Mouse (Mus musculus) lung, adult 2 months (tissue): ENCODE results near the gene Ppih.
A peak's percentile ranks its signal among the peaks of the same experiment; 100 is the strongest.

ENCODE experiments used
- CTCF ChIP-seq: fragments of 200-500 bp; IDR thresholded peaks from 2 replicates; pipeline ENCODE4 v1.5.1; 2011; ENCODE audit warnings: mild to moderate bottlenecking, low read length, control low read depth; ENCODE audit not compliant: insufficient read depth
- POLR2A ChIP-seq: fragments of 200-500 bp; IDR thresholded peaks from 2 replicates; pipeline ENCODE4 v1.6.1; 2011; ENCODE audit warnings: low read depth, mild to moderate bottlenecking, control low read depth, low read length, borderline replicate concordance; ENCODE audit errors: extremely low read depth

DNA sequence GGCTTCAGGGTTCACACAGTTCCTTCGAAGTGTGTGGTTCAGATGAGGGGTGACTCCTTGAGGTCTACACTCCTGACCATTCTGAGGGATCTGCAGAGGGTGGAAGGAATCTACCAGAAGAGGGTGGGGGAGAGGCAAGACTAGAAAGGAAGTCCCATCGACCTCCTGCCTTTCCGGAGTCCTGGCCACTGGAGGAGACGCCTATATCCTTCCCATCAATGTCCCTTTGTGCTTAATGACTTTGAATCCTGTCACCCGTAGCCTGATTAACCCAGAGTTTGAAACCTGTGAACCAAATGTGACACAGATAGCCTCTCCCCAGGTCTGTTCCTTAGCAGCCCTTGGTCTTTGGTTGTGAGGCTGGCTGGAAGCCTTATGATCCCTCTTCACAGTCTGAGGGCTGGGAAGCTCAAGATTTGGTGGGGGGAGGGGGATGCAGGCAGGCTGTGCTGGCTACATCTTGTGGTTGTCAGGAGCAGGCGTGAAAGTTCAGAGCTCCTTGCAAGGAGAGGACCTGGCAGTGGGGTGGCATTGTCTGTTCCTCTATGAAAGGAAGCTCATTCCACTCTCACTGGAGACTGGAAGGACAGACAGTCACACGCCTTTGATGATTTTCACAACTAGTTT, 59.1 kb downstream of the Ppih start:
- TF ChIP-seq POLR2A (0 out of 2 replicates have a peak, but pooled peaks have one; percentile 12), CTCF (no peak)
